Mouse (Mus musculus): ENCODE results near the gene Rarb. TPM values are rescaled to one million over a fixed set of nuclear protein-coding genes. Genes with fewer than 3 reads are reported as not detected.

Gene Rarb
- total RNA-seq, 2 experiments from 2014 or later = not detected

GRCm38 (mm10) chr14:16551843-16552242 is 267.1 kb downstream of the Rarb start:
- no peak for ATAC-seq (replicated peaks; ENCODE audit: low FRiP score, poor library complexity, severe bottlenecking)

GRCm38 (mm10) chr14:16548200-16548576 is 270.8 kb downstream of the Rarb start:
- no peak for ATAC-seq (replicated peaks; ENCODE audit: low FRiP score, poor library complexity, severe bottlenecking)

- ATAC-seq (replicated peaks; ENCODE audit: low FRiP score, poor library complexity, severe bottlenecking) = no peak
These were observed 271.3 kb downstream of the Rarb start for GRCm38 (mm10) chr14:16547492-16548199.

- ATAC-seq (replicated peaks; ENCODE audit: low FRiP score, poor library complexity, severe bottlenecking) = no peak
These were observed 274.0 kb downstream of the Rarb start for GRCm38 (mm10) chr14:16544995-16545394.

GRCm38 (mm10) chr14:16541641-16542040 is 277.3 kb downstream of the Rarb start:
- ATAC-seq (replicated peaks; ENCODE audit: low FRiP score, poor library complexity, severe bottlenecking) = no peak

GRCm38 (mm10) chr14:16537433-16537832 is 281.5 kb downstream of the Rarb start:
- no peak for ATAC-seq (replicated peaks; ENCODE audit: low FRiP score, poor library complexity, severe bottlenecking)

- ATAC-seq (replicated peaks; ENCODE audit: low FRiP score, poor library complexity, severe bottlenecking) = no peak
These were observed 290.3 kb downstream of the Rarb start for GRCm38 (mm10) chr14:16528631-16529030.

- no peak for ATAC-seq (replicated peaks; ENCODE audit: low FRiP score, poor library complexity, severe bottlenecking)
These were observed 292.8 kb downstream of the Rarb start for GRCm38 (mm10) chr14:16526120-16526519.

- no peak for ATAC-seq (replicated peaks; ENCODE audit: low FRiP score, poor library complexity, severe bottlenecking)
These were observed 293.6 kb downstream of the Rarb start for GRCm38 (mm10) chr14:16525137-16525924.

GRCm38 (mm10) chr14:16522852-16523251 is 296.1 kb downstream of the Rarb start:
- ATAC-seq (replicated peaks; ENCODE audit: low FRiP score, poor library complexity, severe bottlenecking) = no peak

- no peak for ATAC-seq (replicated peaks; ENCODE audit: low FRiP score, poor library complexity, severe bottlenecking)
These were observed 299.3 kb downstream of the Rarb start for GRCm38 (mm10) chr14:16519588-16520167.

GRCm38 (mm10) chr14:16517958-16518357 is 301.0 kb downstream of the Rarb start:
- no peak for ATAC-seq (replicated peaks; ENCODE audit: low FRiP score, poor library complexity, severe bottlenecking)

GRCm38 (mm10) chr14:16515731-16516130 is 303.2 kb downstream of the Rarb start:
- no peak for ATAC-seq (replicated peaks; ENCODE audit: low FRiP score, poor library complexity, severe bottlenecking)

GRCm38 (mm10) chr14:16510574-16510973 is 308.4 kb downstream of the Rarb start:
- no peak for ATAC-seq (replicated peaks; ENCODE audit: low FRiP score, poor library complexity, severe bottlenecking)

GRCm38 (mm10) chr14:16509825-16510224 is 309.1 kb downstream of the Rarb start:
- no peak for ATAC-seq (replicated peaks; ENCODE audit: low FRiP score, poor library complexity, severe bottlenecking)

- ATAC-seq (replicated peaks; ENCODE audit: low FRiP score, poor library complexity, severe bottlenecking) = no peak
These were observed 310.2 kb downstream of the Rarb start for GRCm38 (mm10) chr14:16508760-16509159.

GRCm38 (mm10) chr14:16497226-16497661 is 321.7 kb downstream of the Rarb start:
- ATAC-seq (replicated peaks; ENCODE audit: low FRiP score, poor library complexity, severe bottlenecking) = no peak

- no peak for ATAC-seq (replicated peaks; ENCODE audit: low FRiP score, poor library complexity, severe bottlenecking)
These were observed 335.1 kb downstream of the Rarb start for GRCm38 (mm10) chr14:16483656-16484380.

- ATAC-seq (replicated peaks; ENCODE audit: low FRiP score, poor library complexity, severe bottlenecking) = no peak
These were observed 338.3 kb downstream of the Rarb start for GRCm38 (mm10) chr14:16480621-16481020.

- ATAC-seq (replicated peaks; ENCODE audit: low FRiP score, poor library complexity, severe bottlenecking) = no peak
These were observed 339.4 kb downstream of the Rarb start for GRCm38 (mm10) chr14:16479521-16479920.
